Mouse (Mus musculus) G1E (cell line): ENCODE results near the gene Hes1. TPM values are rescaled to one million over a fixed set of nuclear protein-coding genes. Genes with fewer than 3 reads are reported as not detected.

ENCODE experiments used
- ATAC-seq: 2 replicates; pipeline ENCODE4 v1.8.0; 2016; ENCODE audit warnings: mild to moderate bottlenecking; ENCODE audit not compliant: insufficient number of reproducible peaks, poor library complexity, low FRiP score, severe bottlenecking; ENCODE audit errors: extremely low read depth
- DNase-seq: peaks from one replicate; pipeline ENCODE4 v3.0.0; 2012; ENCODE audit warnings: low spot score
- H3K27me3 ChIP-seq: 2 replicates; pipeline ENCODE4 v1.6.1; 2012; ENCODE audit warnings: mild to moderate bottlenecking, low read length, inconsistent platforms; ENCODE audit not compliant: insufficient read depth
- H3K36me3 ChIP-seq: replicated peaks from 2 replicates; pipeline ENCODE3; 2012; ENCODE audit warnings: mild to moderate bottlenecking, inconsistent platforms
- H3K4me1 ChIP-seq: 2 replicates; pipeline ENCODE4 v1.6.1; 2012; ENCODE audit warnings: low read depth, low read length, inconsistent platforms, mixed read lengths; ENCODE audit not compliant: insufficient read depth
- H3K4me3 ChIP-seq: 2 replicates; pipeline ENCODE4 v1.5.1; 2012; ENCODE audit warnings: low read depth, mild to moderate bottlenecking, inconsistent platforms, low read length, moderate library complexity, mixed read lengths
- H3K9me3 ChIP-seq: replicated peaks from 2 replicates; pipeline ENCODE4 v1.6.1; 2012; ENCODE audit warnings: inconsistent platforms
- CTCF ChIP-seq: IDR thresholded peaks from 2 replicates; pipeline ENCODE4 v1.5.1; 2012; ENCODE audit warnings: low read depth, low read length, inconsistent platforms, mixed read lengths
- GATA1 ChIP-seq: IDR thresholded peaks from 2 replicates; pipeline ENCODE4 v1.6.1; 2012; ENCODE audit warnings: borderline replicate concordance, low read length, inconsistent platforms, mixed read lengths
- GATA2 ChIP-seq: IDR thresholded peaks from 2 replicates; pipeline ENCODE4 v1.6.1; 2012; ENCODE audit warnings: low read depth, low read length, inconsistent platforms, borderline replicate concordance
- POLR2AphosphoS5 ChIP-seq: IDR thresholded peaks from 2 replicates; pipeline ENCODE4 v1.6.1; 2012; ENCODE audit warnings: low read depth, low read length, inconsistent platforms; ENCODE audit not compliant: insufficient replicate concordance
- TAL1 ChIP-seq: conservative IDR thresholded peaks from 2 replicates; pipeline ENCODE4 v1.6.1; 2012; ENCODE audit warnings: low read depth, low read length, inconsistent platforms, mixed read lengths
- polyA plus RNA-seq: library from polyadenylated mRNA; stranded (reverse); fragments of >175 nt; gene quantifications from 2 replicates; pipeline ENCODE4 v1.2.3, GENCODE M21; 2012
- total RNA-seq, 2 experiments: library from RNA; stranded (forward) in 1 of 2; stranded (reverse) in 1 of 2; fragments of 200-1000 nt in 1 of 2; fragments of >200 nt in 1 of 2; fragmentation: Nextera tagmentation in 1 of 2; gene quantifications; 2 replicates each; pipeline ENCODE4 v1.2.3; 2014 to 2017

Hes1 gene
- total and polyA plus RNA-seq, 3 experiments: 56.9 to 80.7 (median 58.2) TPM

DNA sequence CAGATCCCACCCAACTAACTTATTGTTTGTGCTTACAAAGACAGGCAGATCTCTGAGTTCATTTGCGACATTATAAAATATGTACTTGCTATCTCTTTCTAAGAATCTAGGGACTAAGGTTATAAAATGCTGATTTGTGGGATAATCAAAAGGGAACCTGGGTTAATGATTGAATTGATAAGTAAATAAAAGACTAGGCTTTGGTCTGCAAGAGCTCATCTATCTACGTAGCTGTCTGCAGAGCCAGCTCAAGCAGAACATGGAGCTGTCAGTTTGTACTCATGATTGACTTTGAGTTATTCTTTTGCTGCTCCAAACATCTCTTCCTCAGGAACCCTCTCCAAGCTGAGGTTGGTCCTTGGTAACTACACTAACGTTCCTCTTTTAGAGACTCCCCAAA, 46.3 kb downstream of the Hes1 start:
- no peak for TF ChIP-seq GATA1
- no peak for TF ChIP-seq GATA2
- TF ChIP-seq POLR2AphosphoS5: no peak
- TF ChIP-seq TAL1: no peak
- no peak for TF ChIP-seq CTCF
- Histone ChIP-seq H3K4me3 (no peak overlapping the region), H3K9me3 (peaks cover 6% of the 10 kb centered on the region), H3K36me3 (no peaks in the 10 kb centered on the region), H3K27me3 (peaks cover 30% of the 10 kb centered on the region), H3K4me1 (peaks cover 6% of the 10 kb centered on the region)
- ATAC-seq (no peak), DNase-seq (no peak)

DNA sequence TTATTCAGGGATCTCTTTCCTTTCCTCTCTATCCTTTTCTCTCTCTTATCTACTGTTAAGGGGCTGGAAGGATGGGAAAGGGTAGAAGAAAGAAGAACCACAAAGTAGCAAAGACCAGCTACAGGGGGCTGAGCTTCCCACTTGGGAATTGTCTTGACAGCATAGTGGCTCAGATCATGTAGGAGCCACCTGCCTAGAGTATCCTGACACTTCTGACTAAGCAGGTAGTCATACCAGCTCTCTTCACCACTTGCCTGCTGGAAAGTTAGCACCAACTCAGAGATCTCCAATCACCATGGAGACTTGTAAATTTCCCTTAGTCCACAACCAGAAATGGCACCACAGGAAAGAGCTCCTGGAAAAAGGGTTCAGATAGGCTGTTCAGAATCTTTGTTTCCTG, 46.9 kb downstream of the Hes1 start:
- Histone ChIP-seq H3K36me3 (no peaks in the 10 kb centered on the region), H3K9me3 (peaks cover 6% of the 10 kb centered on the region), H3K27me3 (peaks cover 32% of the 10 kb centered on the region), H3K4me3 (no peak overlapping the region), H3K4me1 (peaks cover 9% of the 10 kb centered on the region)
- TF ChIP-seq TAL1: no peak
- TF ChIP-seq POLR2AphosphoS5: no peak
- no peak for TF ChIP-seq GATA1
- no peak for TF ChIP-seq CTCF
- no peak for TF ChIP-seq GATA2
- DNase-seq (no peak), ATAC-seq (no peak)

DNA sequence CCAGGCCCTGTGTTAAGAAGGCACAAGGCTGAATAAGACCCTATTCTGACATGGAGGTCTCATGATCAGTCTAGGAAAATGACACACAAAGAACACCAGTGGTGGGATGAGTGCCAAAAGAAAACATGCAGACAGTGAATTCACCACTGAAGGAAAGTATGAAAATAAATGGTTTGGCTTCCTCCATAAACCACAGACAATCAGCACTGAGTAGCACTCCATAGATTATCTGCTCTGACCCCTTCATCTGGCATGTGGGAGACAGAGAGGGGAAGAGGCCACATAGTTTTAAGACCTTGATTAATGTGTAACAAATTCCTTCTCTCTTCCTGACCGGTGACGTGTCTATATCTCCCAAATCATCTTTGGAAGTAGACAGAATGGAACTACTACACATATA, 47.4 kb downstream of the Hes1 start:
- TF ChIP-seq GATA1 (no peak), GATA2 (no peak), TAL1 (no peak), POLR2AphosphoS5 (no peak), CTCF (no peak)
- no peak overlapping the region for H3K4me3 ChIP-seq
- ATAC-seq (no peak), DNase-seq (no peak)
- peaks cover 28% of the 10 kb centered on the region for H3K27me3 ChIP-seq
- peaks cover 6% of the 10 kb centered on the region for H3K9me3 ChIP-seq
- H3K4me1 ChIP-seq: peaks cover 9% of the 10 kb centered on the region
- no peaks in the 10 kb centered on the region for H3K36me3 ChIP-seq

DNA sequence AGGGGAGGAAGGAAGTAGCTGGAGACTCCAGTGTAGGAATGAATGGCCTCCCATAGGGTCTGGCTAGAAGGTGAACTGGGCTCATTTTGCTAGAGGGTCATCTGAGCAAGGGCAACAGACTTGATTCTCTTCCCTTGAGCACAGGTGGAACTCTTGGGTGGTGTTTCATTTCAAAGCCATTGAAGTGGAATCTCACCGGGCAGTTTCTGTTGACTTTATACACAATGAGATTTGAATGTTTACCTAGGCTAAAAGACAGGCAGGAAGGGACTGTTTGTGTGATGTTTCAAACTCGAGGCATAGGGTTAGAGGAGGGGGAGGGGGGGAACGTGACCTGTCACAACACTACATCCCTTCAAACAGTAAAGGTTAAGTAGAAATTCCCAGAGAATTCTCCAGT, 49.0 kb downstream of the Hes1 start:
- Histone ChIP-seq H3K4me1 (peaks cover 6% of the 10 kb centered on the region), H3K27me3 (peaks cover 31% of the 10 kb centered on the region), H3K9me3 (peaks cover 3% of the 10 kb centered on the region), H3K36me3 (no peaks in the 10 kb centered on the region), H3K4me3 (no peak overlapping the region)
- DNase-seq (no peak), ATAC-seq (no peak)
- no peak for TF ChIP-seq TAL1
- TF ChIP-seq POLR2AphosphoS5: no peak
- TF ChIP-seq GATA1: no peak
- no peak for TF ChIP-seq GATA2
- TF ChIP-seq CTCF: no peak

DNA sequence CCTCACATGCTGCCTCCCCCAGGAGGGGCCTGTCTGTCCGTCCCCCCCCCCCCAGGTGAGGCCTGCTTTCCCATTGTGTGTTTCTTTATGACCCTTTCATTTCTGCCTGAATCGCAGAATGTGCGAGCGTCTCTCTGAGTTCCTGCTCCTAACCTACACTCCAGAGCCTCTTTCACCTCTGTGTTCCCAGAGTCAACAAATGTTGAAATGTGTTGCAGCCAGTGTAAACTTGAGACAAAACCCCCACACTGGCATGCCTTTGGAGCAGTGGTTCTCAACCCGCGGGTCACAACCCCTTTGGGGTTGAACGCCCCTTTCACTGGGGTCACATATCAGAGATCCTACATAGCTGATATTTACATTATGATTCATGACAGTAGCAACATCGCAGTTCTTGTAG, 49.6 kb downstream of the Hes1 start:
- DNase-seq (no peak), ATAC-seq (no peak)
- peaks cover 3% of the 10 kb centered on the region for H3K4me1 ChIP-seq

DNA sequence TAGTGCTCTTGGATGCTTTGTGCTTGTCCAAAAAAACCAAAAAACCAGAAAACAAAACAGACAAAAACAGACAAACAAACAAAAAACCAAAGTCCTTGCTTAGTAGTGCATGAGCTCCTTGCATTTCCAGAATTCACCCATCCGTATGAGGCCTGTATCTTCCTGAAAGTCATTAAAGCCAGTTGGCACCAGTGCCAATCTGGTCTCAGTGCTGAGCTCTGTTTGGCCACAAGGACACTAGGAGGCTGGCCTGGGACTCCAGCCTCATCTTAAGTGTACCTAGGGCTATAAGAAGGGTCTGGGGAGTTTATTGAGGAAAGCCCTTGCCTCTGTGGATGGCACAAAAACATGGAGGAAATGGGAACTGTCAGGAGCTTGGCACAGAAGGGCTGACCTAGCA, 50.3 kb downstream of the Hes1 start:
- no peak for TF ChIP-seq GATA2
- TF ChIP-seq CTCF: no peak
- TF ChIP-seq TAL1: no peak
- TF ChIP-seq GATA1: no peak
- no peak for TF ChIP-seq POLR2AphosphoS5

More for the DNA sequence above, 49.6 kb downstream of the Hes1 start:
- H3K4me3 ChIP-seq: no peak overlapping the region
- no peaks in the 10 kb centered on the region for H3K36me3 ChIP-seq
- TF ChIP-seq GATA2 (no peak), GATA1 (no peak), POLR2AphosphoS5 (no peak), CTCF (no peak), TAL1 (no peak)
- peaks cover 33% of the 10 kb centered on the region for H3K27me3 ChIP-seq
- 0 out of 2 replicates have a peak, but pooled peaks cover 2% of the 10 kb centered on the region for H3K9me3 ChIP-seq

More for the DNA sequence above, 50.3 kb downstream of the Hes1 start:
- Histone ChIP-seq H3K4me1 (peaks cover 5% of the 10 kb centered on the region), H3K9me3 (0 out of 2 replicates have a peak, but pooled peaks cover 2% of the 10 kb centered on the region), H3K27me3 (peaks cover 35% of the 10 kb centered on the region), H3K4me3 (no peak overlapping the region), H3K36me3 (no peaks in the 10 kb centered on the region)
- DNase-seq: no peak
- ATAC-seq: no peak

Other genes starting within 250 kb of the Hes1 start
- gene Cpn2, start 203.1 kb downstream of the Hes1 start, total RNA-seq (2014; fragmentation: Nextera tagmentation): not detected in 2 replicates
- under 0.01 and 0.16 TPM in 2 replicates for gene Cpn2, start 203.1 kb downstream of the Hes1 start, total RNA-seq (2017)
- gene Cpn2, start 203.1 kb downstream of the Hes1 start, polyA plus RNA-seq: not detected in 2 replicates
- not detected in 2 replicates for gene Lrrc15, start 218.9 kb downstream of the Hes1 start, total RNA-seq (2014; fragmentation: Nextera tagmentation)
- 0.22 TPM in 1 of 2 replicates, not detected in the other for gene Lrrc15, start 218.9 kb downstream of the Hes1 start, total RNA-seq (2017)
- gene Lrrc15, start 218.9 kb downstream of the Hes1 start, polyA plus RNA-seq: not detected in 2 replicates
- gene Gp5, start 246.4 kb downstream of the Hes1 start, total RNA-seq (2014; fragmentation: Nextera tagmentation): 2.5 and 2.6 TPM in 2 replicates
- 24.6 and 25.0 TPM in 2 replicates for gene Gp5, start 246.4 kb downstream of the Hes1 start, total RNA-seq (2017)
- 32.3 and 33.8 TPM in 2 replicates for gene Gp5, start 246.4 kb downstream of the Hes1 start, polyA plus RNA-seq